Mouse (Mus musculus): Measurements from ENCODE around the gene Got2.
A peak's percentile ranks its signal among the peaks of the same experiment; 100 is the strongest.

Gene Got2

GRCm38 (mm10) chr8:95888285-95889136, at the start of gene Got2:
Gene Got2 (minus strand): TSS chr8:95888547.
- peak; percentile 81 to 94 for DNase-seq

- DNase-seq, result no peak
These were observed 44.5 kb upstream of the Got2 start for GRCm38 (mm10) chr8:95932841-95933240.

DNA sequence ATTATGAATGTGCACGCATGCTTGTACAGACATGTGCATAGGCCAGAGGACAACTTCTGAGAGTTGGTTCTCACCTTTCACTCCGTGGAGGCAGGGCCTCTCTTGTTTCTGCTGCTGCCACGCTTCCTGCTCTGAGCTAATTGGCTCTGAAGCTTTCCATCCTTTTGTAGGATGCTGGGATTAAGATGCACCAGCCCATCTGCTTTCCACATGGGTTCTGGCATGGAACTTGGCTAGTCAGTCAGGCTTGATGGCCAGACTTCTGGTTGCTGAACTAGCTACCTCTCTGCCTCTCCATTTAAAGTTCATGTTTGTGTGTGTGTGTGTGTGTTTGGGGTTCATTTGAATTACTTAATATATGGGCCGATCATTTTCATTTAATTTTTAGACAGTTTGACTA, 41.5 kb upstream of the Got2 start:
- no peak for DNase-seq

- no peak for DNase-seq
These were observed 27.8 kb upstream of the Got2 start for GRCm38 (mm10) chr8:95916106-95916505.

DNA sequence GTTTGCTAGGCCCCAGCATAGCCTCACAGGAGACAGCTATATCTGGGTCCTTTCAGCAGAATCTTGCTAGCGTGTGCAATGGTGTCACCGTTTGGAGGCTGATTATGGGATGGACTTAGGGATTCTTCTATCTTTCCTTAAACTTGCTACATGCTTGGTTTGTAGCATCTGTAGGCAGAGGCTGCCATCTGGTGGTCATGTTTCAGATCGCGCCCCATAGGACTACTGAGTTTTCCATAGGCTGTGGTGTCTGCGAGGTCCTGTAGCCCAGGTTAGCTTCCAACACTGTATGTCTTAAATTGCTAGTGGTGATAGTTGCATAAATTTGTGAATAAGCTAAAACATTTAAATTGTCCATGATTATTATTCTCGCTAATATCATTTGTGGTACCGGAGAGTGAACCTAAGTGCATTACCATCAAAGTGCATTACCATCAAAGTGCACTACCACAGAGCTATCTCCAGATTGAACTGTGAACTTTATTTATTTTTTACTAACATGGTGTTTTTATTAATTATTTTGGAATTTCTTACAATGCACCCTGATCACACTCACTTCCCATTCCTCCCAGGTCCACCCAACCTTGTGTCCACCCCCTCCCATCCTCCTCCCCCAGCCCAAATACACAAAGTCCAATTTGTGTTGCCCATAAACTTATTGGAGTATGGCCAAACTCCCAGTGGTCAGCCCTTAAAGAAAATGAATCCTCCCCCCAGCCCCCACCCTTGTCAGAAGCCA, 26.7 kb upstream of the Got2 start:
- peak; percentile 25 to 70 for DNase-seq

DNA sequence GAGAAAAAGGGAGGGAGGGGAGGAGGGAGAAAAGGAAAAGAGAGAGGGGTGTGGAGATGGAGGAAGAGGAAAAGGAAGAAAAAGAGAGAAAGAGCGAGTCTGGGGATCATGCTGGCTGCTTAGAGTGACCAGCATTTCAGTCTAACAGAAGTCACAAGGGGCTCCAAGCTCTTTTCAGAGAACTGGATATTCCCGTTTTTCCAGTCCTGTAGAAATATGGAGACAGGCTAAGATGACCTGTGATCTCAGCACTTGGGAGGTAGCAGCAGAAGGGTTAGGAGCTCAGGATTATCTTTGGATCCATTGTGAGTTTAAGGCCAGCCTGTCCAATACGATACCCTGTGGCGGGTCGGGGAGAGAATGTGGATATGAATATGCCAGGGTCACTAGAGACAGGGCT, 22.9 kb upstream of the Got2 start:
- DNase-seq, result no peak

DNA sequence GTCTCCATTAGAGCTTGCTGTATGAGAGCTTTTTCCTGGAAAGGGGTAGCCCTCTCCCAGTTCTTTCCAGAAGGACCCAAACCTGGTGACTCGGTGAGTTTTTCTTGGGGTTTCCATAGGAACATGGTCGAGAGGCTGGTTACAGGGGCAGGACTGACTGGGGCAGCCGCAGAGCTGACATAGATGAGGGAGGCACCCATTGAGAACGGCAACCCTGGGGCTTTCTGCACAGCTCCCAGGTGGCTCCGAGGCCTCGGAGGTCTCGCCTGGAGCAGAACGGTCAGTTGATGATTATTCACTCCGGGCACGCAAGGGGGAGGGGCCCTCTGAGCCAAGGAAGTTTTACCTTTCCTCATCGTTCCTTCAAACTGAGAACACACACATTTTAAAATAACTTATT, 19.5 kb upstream of the Got2 start:
- no peak for DNase-seq

- DNase-seq, result no peak
These were observed 18.4 kb upstream of the Got2 start for GRCm38 (mm10) chr8:95906738-95907137.

GRCm38 (mm10) chr8:95901864-95902263, 13.5 kb upstream of the Got2 start:
- no peak for DNase-seq

- DNase-seq, result no peak
These were observed 5.4 kb upstream of the Got2 start for GRCm38 (mm10) chr8:95893701-95894100.

- DNase-seq, result peak; percentile 56 to 63
These were observed 616 bp downstream of the Got2 start for GRCm38 (mm10) chr8:95887578-95888284.

DNA sequence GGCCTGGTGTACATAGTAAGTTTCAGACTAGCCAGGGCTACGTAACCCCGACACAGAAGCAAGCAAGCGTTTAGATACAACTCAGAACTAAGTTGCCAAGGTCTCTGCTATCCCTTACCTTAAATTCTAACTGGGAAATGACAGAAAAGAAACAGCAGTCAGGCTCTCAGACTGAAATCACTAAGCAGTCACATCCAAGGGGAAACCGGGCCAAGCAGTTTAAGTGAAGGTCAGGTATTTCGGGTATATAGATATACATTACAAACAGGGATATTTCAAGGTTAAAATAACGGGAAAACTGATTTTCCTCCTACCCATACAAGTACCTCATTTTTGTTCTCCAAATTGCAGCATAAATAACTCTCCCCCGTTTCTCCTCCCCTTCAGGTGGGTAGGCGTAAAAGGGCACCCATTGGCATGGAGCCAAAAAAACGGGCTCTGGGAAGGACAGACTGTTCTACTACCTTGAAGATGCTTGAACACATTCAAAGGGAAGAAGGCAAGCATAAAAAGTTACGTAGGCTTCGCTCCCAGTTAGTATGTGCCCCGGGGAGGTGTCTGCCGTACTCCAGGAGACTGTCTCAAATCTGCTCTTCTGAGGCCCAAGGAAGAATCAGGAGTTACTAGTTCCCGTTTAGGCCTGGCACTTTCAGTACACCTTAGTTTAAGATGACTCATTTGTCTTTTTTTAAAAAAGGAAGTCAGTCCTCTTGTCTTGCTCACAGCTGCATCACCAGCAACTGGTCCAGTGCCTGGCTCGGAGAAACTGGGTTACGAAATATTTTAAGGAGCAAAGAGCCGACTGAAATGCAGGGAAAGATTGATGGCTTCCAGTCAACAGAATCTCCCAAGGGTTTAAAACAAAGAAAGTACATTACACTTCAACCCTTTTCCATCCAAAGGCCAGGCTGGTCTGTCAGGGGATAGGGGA, 1.4 kb downstream of the Got2 start:
- DNase-seq, result peak in 1 of 2 experiments; percentile 11

DNA sequence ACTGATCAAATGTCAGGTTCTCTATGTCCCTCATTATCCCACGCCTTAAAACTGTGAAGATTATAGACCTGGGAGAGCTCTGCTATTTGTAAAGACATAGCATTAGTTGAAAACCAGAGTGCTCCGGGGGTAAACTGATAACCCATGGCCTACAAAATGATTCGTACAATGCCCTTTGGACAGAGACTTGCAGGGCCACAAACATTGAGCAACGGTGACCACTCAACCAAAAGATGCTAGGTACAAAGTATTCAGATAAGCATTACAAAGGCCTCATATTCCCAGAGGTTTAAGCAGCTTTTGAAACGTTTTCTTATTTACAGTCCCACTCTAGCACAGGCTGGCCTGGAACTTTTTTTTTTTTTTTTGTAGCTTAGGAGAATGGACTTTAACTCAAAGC, 2.4 kb downstream of the Got2 start:
- no peak for DNase-seq

- DNase-seq, result no peak
These were observed 3.0 kb downstream of the Got2 start for GRCm38 (mm10) chr8:95885271-95885841.

- no peak for DNase-seq
These were observed 3.9 kb downstream of the Got2 start for GRCm38 (mm10) chr8:95884491-95884890.

GRCm38 (mm10) chr8:95882191-95882590, 6.2 kb downstream of the Got2 start:
- DNase-seq, result no peak

DNA sequence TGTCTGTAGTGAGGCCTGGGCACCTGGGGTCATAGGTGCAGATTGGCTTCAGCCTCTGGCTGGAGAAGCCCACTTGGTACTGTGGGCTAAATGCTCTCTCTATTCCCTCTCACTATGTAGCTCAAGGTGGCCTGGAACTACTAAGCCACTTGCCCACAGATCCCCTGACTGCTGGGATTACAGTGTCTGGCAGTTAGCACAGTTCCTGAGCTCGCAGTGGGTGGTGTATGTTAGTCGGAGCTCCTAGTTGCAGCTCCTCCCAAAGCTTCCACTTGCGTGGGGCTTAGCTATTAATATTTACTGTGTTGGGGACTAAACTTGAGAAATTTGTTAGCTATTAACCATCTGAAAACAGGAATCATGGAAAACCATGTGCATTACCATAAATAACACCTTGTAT, 6.8 kb downstream of the Got2 start:
- DNase-seq, result no peak

DNA sequence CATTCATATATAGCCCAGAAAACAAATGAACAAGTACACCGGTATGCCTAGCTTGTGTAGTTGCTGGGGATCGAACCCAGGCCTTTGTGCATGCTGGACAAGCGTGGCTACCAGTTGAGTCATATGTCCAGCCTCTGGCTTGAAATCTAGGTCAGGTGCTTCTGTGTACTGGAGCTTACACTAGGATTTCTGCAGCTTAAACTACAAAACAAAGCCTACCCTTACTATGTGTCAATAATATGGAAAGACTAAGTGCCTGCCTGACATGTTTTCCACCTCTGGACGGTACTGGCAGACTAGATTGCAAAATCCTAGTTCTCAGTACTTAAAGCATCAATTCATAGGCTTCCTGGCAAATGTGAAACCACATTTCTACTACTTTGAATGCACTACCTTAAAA, 8.5 kb downstream of the Got2 start:
- no peak for DNase-seq

GRCm38 (mm10) chr8:95878176-95878962, 10.0 kb downstream of the Got2 start:
- no peak for DNase-seq

DNA sequence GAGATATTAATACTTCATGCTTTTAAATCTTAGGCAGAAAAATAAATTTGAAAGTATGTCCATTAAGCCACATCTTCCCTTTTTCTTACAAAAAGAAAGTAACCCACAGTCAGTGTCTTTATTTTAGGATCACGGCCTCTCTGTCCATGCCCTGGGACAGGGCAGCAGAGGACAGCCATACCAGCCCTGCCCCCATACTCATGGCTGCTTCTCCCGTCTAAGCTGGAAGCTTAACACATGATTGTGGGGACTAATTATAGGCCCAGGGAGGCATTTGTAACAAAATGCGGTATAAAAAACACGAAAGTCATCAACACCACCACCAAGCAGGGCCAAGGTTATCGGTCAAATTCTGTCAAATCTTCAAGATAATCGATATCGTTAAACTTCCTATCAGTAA, 13.1 kb downstream of the Got2 start:
- DNase-seq, result no peak

GRCm38 (mm10) chr8:95871690-95872089, 16.7 kb downstream of the Got2 start:
- DNase-seq, result no peak

Measured in spleen, adult 18-20 months (tissue).